Mouse (Mus musculus) lung, adult 2 months (tissue): ENCODE measurements around the gene Commd4.

ENCODE experiments used
- CTCF ChIP-seq: fragments of 200-500 bp; IDR thresholded peaks from 2 replicates; pipeline ENCODE4 v1.5.1; 2011; ENCODE audit warnings: mild to moderate bottlenecking, low read length, control low read depth; ENCODE audit not compliant: insufficient read depth
- POLR2A ChIP-seq: fragments of 200-500 bp; IDR thresholded peaks from 2 replicates; pipeline ENCODE4 v1.6.1; 2011; ENCODE audit warnings: low read depth, mild to moderate bottlenecking, control low read depth, low read length, borderline replicate concordance; ENCODE audit errors: extremely low read depth

- TF ChIP-seq CTCF (no peak), POLR2A (no peak)
Observed at GRCm38 (mm10) chr9:57144830-57145229, 13.3 kb downstream of the Commd4 start.
